Mouse (Mus musculus) neutrophil, adult 5-6 weeks (primary cell): ENCODE results near the gene Mettl26. TPM values are rescaled to one million over a fixed set of nuclear protein-coding genes. Genes with fewer than 3 reads are reported as not detected.

Experiments used
- ATAC-seq: fragments of 151-379, 151-347 bp; 2 replicates; pipeline ENCODE4 v1.8.0; 2017; ENCODE audit warnings: mild to moderate bottlenecking, moderate TSS enrichment; ENCODE audit not compliant: insufficient number of reproducible peaks, poor library complexity, low FRiP score, severe bottlenecking; ENCODE audit errors: extremely low read depth
- total RNA-seq: library from RNA; stranded (forward); fragments of 200-1000 nt; gene quantifications from 2 replicates; pipeline ENCODE4 v1.2.3, GENCODE M21; 2017

The Mettl26 gene
- total RNA-seq, 1 experiment from 2014 or later = 5.8 TPM

DNA sequence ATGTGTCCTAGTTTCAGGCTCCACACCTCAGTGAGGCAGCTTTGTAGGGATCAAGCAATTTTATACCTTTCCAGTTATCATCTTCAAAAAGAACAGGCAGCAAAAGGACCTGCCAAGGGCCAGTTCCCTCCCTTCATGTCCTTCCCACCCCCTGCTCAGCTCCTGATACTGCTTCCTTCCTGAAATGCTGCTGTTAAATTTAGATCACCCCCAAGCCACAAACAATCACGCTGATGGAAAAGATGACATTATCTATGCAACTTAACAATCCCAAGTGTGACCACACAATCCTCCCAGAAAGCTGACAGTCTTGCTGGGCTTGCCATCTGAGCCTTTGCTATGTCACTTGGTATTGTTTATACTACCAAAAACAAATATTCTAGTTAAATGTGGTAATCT lies 39.0 kb downstream of the Mettl26 start:
- no peak for ATAC-seq

DNA sequence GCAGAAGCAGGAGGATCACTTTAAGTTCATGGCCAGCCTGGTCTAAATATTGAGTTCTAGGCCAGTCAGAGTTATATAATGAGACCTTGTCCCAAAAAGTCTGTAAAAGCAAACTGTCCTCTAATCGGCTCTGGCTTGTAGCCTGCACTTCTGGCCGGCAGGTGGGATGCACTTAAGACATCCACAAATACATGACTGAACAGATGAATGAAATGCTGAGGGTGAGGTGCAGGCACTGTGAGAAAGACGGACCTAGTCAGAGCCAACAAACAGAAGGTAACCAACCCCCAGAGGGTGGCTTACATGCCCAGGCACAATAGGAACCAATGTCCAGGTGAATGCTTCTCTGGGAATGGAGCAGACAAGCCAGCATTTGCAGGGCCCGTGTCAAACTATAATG lies 39.4 kb downstream of the Mettl26 start:
- no peak for ATAC-seq

DNA sequence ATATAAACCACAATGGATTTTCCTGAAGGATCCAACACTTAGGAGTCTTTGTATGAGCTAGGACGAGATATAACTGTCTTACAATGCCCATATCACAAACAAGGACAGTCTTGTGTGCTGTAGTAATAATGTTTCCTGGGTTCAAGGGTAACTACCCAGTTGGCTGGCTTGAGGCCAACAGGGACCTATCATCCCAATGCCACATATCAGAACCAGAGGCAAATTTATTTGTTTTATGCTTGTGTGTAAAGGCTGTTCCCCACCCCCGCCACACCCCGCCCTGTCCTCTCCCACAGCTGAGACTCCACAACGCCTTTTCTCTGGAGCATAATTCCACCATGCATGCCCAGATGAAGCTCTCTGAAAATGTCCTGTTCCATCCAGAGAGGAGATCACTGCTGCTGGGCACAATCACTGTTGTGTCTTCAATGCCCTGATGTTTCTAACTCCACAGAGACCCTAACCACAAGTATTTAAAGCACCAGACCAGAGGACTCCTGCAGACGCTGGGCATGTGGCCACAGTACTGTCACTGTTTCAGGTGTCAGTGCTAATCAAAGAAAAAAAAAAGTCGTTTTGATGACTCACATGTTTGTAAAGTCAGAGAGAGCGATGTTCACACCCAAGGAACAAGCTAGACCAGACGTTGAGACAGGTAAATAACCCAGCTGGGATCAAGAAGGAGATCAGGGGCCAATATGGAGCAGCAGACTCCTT lies 42.2 kb downstream of the Mettl26 start:
- ATAC-seq = no peak

DNA sequence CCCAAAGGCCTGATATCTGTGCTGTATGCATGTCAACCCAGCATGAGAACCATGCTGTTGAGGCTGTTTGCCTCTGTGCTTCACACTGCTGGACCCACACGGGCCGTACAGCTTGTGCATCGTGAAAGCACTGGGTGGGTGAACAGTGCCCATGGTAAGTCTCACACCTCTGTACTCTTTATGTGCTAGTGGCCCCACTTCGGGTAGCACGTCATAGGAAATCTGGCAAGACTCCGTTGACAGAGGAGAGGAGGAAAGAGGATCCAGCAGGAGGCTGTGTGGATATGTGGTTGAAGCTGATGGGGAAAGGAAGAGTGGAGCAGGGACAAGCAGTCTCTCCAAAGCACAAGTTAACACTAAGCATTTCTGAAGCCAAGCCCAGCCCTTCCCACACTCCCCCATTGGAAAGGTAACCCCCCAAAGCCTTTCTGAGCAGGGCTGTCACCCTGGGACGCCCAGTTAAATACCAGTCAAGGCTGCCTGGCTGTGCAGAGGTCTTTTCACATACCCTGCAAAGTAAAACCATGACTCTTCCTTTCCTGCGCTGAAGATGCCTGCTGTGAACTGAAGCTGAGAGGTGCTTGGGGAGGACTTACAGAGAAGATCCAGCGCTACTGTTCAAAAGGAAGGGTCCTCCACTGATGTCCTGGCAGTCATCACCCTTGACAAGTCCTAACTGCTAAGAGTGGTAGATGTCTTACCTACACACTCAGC lies 43.3 kb downstream of the Mettl26 start:
- ATAC-seq = no peak

DNA sequence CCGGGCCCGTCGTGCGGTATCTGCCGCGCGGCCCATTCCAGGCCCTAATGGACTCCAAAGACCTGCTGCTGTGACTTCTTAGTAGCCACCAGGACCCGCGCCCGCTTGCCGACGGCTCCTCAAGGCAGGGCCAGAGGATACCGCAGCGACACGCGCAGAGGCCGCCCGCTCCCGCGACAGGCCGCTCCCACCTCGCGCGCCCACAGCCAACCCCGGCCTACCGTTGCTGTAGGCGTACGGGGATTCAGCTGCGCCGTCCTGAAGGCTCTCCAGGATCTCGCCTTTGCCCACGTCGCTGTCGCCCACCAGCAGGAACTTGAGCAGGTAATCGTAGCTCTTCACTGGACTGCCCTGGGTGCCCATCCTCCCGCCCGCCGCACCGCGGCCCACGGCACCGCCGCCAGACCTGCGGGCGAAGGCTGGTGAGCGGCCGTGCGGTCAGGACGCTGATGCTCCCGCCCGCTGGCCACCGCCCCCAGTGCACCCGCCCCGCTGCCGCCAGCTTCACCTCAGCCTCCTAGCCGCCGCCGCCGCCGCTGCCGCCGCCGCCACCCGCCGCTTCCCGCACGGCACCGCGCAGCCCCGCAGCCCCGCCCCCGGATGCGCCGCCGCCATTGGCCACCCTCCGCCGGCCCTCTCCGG lies 44.4 kb downstream of the Mettl26 start, which contains the start of gene Rab40c:
TSS of gene Rab40c (minus strand) at position 584 of the 642 bp plus-strand sequence.
- ATAC-seq = no peak

DNA sequence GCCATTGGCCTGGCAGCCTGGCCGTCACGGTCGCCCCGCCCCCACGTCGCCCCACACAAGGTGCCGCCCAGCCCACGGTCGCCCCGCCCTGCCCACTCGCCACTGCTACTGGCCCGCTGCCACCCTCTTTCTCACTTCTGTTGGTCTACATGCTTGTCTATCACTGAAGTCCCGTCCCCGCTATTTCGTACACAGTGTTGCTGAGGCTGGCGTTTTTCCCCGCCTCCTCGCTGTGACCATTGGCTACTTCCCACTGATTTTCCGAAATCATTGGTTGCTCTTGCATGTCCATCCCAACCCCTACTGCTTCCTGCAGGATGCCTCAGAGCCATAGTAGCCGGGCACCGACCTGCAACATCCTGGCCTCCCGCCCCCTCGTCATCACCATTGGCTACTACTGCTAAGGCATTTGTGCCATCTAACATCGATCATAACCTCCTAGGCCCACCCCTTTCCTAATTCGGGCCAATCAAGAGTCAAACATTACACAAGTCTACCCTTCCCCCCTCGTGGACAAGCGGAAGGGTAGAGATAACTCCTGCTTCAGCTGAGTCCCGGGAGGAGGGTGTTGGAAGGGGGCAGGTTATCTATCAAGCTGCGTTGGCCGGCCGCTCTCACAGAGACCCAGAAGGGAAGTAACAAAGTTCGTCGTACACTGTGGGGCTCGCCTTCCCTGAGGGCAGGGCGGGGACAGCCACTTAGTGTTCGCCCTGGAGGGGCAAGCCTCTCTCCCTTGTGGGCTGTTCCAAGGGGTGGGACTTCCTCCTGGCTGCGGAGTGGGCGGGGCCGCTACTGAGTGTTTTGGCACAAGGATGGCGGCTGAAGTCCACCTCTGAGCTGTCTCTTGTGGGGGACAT lies 45.1 kb downstream of the Mettl26 start:
- ATAC-seq = peak; percentile 88

DNA sequence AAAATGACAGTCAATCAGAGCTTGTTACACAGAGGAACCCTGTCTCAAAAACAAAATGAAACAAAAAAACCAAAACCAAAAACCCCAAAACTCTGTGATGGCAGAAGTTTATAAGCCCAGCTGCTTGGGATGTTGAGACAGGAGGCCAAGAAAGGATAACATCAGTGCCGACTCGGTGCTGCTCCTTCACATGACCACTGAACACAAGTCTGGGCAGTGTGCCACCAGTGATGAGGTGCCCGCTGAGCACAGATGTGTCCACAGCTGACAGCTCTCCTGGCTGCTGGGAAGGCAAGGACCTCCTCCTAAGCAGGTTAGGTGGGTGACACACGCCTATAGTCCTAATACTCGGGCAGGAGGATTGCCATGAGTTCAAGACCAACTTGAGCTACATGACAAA lies 47.2 kb downstream of the Mettl26 start:
- ATAC-seq = no peak

DNA sequence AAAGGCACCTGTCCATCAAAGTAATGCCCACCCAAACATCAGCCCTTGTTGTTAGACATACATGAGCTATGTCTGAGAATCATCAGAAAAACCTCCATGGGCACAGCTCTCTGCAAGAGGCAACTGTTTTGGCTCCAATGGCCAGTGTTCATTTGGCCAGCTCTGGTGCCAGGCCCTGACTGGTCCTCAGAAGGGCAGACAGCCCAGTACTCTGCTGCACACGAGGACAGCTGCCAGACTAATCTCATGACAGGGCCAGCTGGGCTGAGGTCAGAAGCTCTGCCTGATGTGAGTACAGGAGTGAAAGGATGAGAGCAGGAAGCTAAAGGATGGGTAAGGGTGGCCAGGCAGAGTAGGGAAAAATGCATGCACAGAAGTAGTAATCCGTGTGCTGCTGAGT lies 50.5 kb downstream of the Mettl26 start:
- ATAC-seq = no peak

Other genes with a start within 250 kb of the Mettl26 start
- not detected in 2 replicates for gene Gng13, start 157.9 kb upstream of the Mettl26 start, total RNA-seq
- 1.5 and 2.3 TPM in 2 replicates for gene Chtf18, start 147.7 kb upstream of the Mettl26 start, total RNA-seq
- 1.7 and 2.2 TPM in 2 replicates for gene Rpusd1, start 147.4 kb upstream of the Mettl26 start, total RNA-seq
- not detected in 2 replicates for gene Mslnl, start 139.0 kb upstream of the Mettl26 start, total RNA-seq
- 1.6 TPM in 1 of 2 replicates, not detected in the other for gene Msln, start 120.7 kb upstream of the Mettl26 start, total RNA-seq
- gene Narfl, start 101.3 kb upstream of the Mettl26 start, total RNA-seq = 36.2 and 41.3 TPM in 2 replicates
- 21.5 and 24.7 TPM in 2 replicates for gene Haghl, start 89.4 kb upstream of the Mettl26 start, total RNA-seq
- gene Ccdc78, start 88.5 kb upstream of the Mettl26 start, total RNA-seq = 0.25 TPM in 1 of 2 replicates, not detected in the other
- 23.6 and 33.3 TPM in 2 replicates for gene Fam173a, start 82.2 kb upstream of the Mettl26 start, total RNA-seq
- not detected in 2 replicates for gene AC134908.4, start 79.4 kb upstream of the Mettl26 start, total RNA-seq
- gene Metrn, start 77.9 kb upstream of the Mettl26 start, total RNA-seq = 3.5 and 4.4 TPM in 2 replicates
- gene Fbxl16, start 66.0 kb upstream of the Mettl26 start, total RNA-seq = not detected in 2 replicates
- gene Wdr24, start 51.4 kb upstream of the Mettl26 start, total RNA-seq = 12.9 and 13.4 TPM in 2 replicates
- gene Jmjd8, start 46.2 kb upstream of the Mettl26 start, total RNA-seq = 10.9 and 11.0 TPM in 2 replicates
- gene Stub1, start 41.7 kb upstream of the Mettl26 start, total RNA-seq = 74.8 and 79.7 TPM in 2 replicates
- gene Rhbdl1, start 37.8 kb upstream of the Mettl26 start, total RNA-seq = 1.5 TPM in 1 of 2 replicates, not detected in the other
- 3.4 and 5.6 TPM in 2 replicates for gene Gm20683, start 33.3 kb upstream of the Mettl26 start, total RNA-seq
- 34.6 and 37.0 TPM in 2 replicates for gene Rhot2, start 30.2 kb upstream of the Mettl26 start, total RNA-seq
- 7.4 and 8.4 TPM in 2 replicates for gene Wdr90, start 13.6 kb upstream of the Mettl26 start, total RNA-seq
- gene Mcrip2, start 6.3 kb upstream of the Mettl26 start, total RNA-seq = 1.2 TPM in 1 of 2 replicates, not detected in the other
- gene Wfikkn1, start 5.8 kb downstream of the Mettl26 start, total RNA-seq = 2.0 and 3.0 TPM in 2 replicates
- 6.5 and 7.8 TPM in 2 replicates for gene Rab40c, start 44.7 kb downstream of the Mettl26 start, total RNA-seq
- 23.3 and 28.6 TPM in 2 replicates for gene Pigq, start 69.9 kb downstream of the Mettl26 start, total RNA-seq
- not detected in 2 replicates for gene Nhlrc4, start 69.9 kb downstream of the Mettl26 start, total RNA-seq
- not detected in 2 replicates for gene A930017K11Rik, start 77.5 kb downstream of the Mettl26 start, total RNA-seq
- 9.2 and 10.2 TPM in 2 replicates for gene Capn15, start 110.7 kb downstream of the Mettl26 start, total RNA-seq
- 2.8 and 3.7 TPM in 2 replicates for gene Rab11fip3, start 194.5 kb downstream of the Mettl26 start, total RNA-seq
- gene Decr2, start 215.3 kb downstream of the Mettl26 start, total RNA-seq = 5.0 and 5.5 TPM in 2 replicates
- 2.7 TPM in 1 of 2 replicates, not detected in the other for gene Nme4, start 220.5 kb downstream of the Mettl26 start, total RNA-seq
- 15.5 and 17.3 TPM in 2 replicates for gene Tmem8, start 238.2 kb downstream of the Mettl26 start, total RNA-seq
- 10.7 and 19.7 TPM in 2 replicates for gene Mrpl28, start 248.4 kb downstream of the Mettl26 start, total RNA-seq